Mouse (Mus musculus) left cerebral cortex, adult 18-20 months (tissue): ENCODE measurements at regions not wholly inside any gene's neighbourhood (a gene's known extent, or its start where the extent isn't known, plus 50 kb on each side); places are given as distances from the start of the nearest gene placed in this dataset.

Experiments
- DNase-seq, 2 experiments: peaks; one replicate each; pipeline ENCODE4 v3.0.0; 2021 to 2022; ENCODE audit warnings: low spot score in 2 of 2, mixed read lengths in 1 of 2

GRCm38 (mm10) chr10:9087171-9087570 is 201.3 kb upstream of the Sash1 start:
- DNase-seq = no peak

GRCm38 (mm10) chr10:9086666-9087065 is 200.8 kb upstream of the Sash1 start:
- no peak for DNase-seq

GRCm38 (mm10) chr10:9085441-9085840 is 199.6 kb upstream of the Sash1 start:
- DNase-seq = no peak

- no peak for DNase-seq
Observed at GRCm38 (mm10) chr10:9074916-9075315, 189.0 kb upstream of the Sash1 start.

- peak; percentile 18 to 25 for DNase-seq
Observed at GRCm38 (mm10) chr10:9071630-9072029, 185.8 kb upstream of the Sash1 start.

- DNase-seq = no peak
Observed at GRCm38 (mm10) chr10:9069608-9070190, 183.8 kb upstream of the Sash1 start.

GRCm38 (mm10) chr10:9066566-9066965 is 180.7 kb upstream of the Sash1 start:
- DNase-seq = no peak

- DNase-seq = no peak
Observed at GRCm38 (mm10) chr10:9061979-9062378, 176.1 kb upstream of the Sash1 start.

GRCm38 (mm10) chr10:9055274-9055673 is 169.4 kb upstream of the Sash1 start:
- no peak for DNase-seq

GRCm38 (mm10) chr10:9053371-9053770 is 167.5 kb upstream of the Sash1 start:
- DNase-seq = peak in 1 of 2 experiments; percentile 8

GRCm38 (mm10) chr10:9047341-9047740 is 161.5 kb upstream of the Sash1 start:
- DNase-seq = no peak

- no peak for DNase-seq
Observed at GRCm38 (mm10) chr10:9044746-9045370, 159.0 kb upstream of the Sash1 start.

- no peak for DNase-seq
Observed at GRCm38 (mm10) chr10:9043507-9043906, 157.6 kb upstream of the Sash1 start.

- no peak for DNase-seq
Observed at GRCm38 (mm10) chr10:9030486-9030885, 144.6 kb upstream of the Sash1 start.

GRCm38 (mm10) chr10:9029506-9029905 is 143.6 kb upstream of the Sash1 start:
- DNase-seq = no peak

- DNase-seq = peak in 1 of 2 experiments; percentile 38
Observed at GRCm38 (mm10) chr10:9027070-9027807, 141.4 kb upstream of the Sash1 start.

GRCm38 (mm10) chr10:9014810-9015505 is 129.1 kb upstream of the Sash1 start:
- DNase-seq = no peak

GRCm38 (mm10) chr10:9013549-9013925 is 127.7 kb upstream of the Sash1 start:
- DNase-seq = no peak

- peak; percentile 63 to 75 for DNase-seq
Observed at GRCm38 (mm10) chr10:9012829-9013548, 127.1 kb upstream of the Sash1 start.

GRCm38 (mm10) chr10:9011906-9012305 is 126.0 kb upstream of the Sash1 start:
- DNase-seq = no peak

- DNase-seq = no peak
Observed at GRCm38 (mm10) chr10:9010191-9010590, 124.3 kb upstream of the Sash1 start.
